Mouse (Mus musculus) heart, postnatal 36 days (tissue): ENCODE measurements around the gene Mmp9. TPM values are rescaled to one million over a fixed set of nuclear protein-coding genes. Genes with fewer than 3 reads are reported as not detected.

Source experiments
- DNase-seq, 2 experiments: peaks; one replicate each; pipeline ENCODE4 v3.0.0; 2021 to 2022
- intact Hi-C: fragments of 180-260 bp; cut with DNase I; formaldehyde crosslinking; loops from one replicate; pipeline ENCODE4 v1.15.1; 2025
- total RNA-seq, 2 experiments: library from RNA; stranded (reverse); gene quantifications; 2 replicates each; pipeline ENCODE4 v1.2.3; 2021

Gene Mmp9
- total RNA-seq: under 1 TPM; 0.87 to 0.97 TPM

DNA sequence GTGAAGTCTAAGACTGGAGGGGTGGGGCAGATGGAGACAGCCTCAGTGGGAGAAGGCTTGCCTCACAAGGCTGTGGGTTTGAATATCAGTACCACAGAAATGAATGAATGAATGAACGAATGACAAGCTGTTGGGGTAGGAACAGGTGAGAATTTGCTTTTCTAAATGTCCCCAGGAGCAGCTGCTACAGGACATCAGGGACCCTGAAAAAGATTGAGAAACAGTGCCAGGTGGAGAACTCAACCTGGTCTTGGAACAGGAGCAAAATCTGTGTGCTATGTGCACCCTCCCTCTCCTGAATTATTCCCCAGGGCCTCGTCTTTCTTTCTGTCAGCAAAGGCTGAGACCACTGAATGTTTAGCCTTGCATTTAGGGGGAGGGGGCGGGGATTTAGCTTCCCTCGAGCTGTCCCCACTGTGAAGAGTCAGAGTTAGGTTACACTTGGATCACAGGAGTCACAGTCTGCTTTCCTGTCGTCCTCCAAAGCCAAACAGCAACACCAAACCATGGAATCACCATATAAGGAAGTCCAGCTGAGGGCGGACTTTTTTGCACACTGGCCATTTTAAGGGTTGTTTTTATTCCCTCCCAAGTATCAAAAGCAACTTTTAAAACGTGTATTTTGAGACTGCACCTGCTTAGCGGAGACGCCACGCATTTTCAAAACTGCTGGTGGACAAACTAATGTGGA is at the start of gene Mmp9:
Mmp9 (plus strand) TSS at position 641 of the 691 bp plus-strand sequence.
- no peak for DNase-seq
- intact Hi-C loops: no loop called here

DNA sequence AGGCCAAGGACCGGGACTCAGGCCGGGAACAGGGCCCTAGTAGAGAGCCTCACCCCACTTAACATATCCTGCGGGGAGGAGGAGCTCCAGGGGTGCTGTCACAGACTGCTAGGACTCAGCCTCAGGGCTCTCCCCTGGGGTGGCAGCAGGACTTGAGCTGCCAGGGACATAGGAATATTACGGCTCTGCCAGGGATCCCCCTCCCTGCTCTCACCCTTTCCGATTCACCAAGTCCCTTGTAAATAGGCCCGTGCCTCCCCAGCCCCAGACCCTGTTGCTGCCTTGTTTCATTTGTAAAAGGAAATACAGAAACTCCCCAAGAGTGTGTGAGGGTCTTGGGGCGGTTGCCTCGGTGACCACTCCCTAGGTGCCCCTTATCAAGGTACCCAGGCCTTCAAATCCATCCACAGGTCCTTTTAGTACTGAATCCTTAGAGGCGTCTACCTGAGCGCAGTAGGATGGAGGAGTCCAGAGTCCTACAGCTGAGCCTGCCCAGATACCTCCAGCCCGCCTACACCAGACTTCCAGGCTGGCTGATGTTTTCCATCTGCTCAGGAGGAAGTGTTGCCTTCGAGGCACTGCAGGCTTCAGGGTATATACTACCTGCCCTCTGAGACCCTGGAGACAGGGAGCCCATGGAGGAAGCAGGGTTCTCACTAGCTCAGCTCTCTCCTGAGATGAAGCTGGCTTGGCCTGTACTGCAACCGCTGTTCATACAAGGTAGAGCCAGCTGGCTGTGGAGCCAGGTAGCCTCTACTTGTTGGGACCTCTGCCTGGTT is 49.3 kb upstream of the Mmp9 start:
- intact Hi-C loops: no loop called here
- no peak for DNase-seq

DNA sequence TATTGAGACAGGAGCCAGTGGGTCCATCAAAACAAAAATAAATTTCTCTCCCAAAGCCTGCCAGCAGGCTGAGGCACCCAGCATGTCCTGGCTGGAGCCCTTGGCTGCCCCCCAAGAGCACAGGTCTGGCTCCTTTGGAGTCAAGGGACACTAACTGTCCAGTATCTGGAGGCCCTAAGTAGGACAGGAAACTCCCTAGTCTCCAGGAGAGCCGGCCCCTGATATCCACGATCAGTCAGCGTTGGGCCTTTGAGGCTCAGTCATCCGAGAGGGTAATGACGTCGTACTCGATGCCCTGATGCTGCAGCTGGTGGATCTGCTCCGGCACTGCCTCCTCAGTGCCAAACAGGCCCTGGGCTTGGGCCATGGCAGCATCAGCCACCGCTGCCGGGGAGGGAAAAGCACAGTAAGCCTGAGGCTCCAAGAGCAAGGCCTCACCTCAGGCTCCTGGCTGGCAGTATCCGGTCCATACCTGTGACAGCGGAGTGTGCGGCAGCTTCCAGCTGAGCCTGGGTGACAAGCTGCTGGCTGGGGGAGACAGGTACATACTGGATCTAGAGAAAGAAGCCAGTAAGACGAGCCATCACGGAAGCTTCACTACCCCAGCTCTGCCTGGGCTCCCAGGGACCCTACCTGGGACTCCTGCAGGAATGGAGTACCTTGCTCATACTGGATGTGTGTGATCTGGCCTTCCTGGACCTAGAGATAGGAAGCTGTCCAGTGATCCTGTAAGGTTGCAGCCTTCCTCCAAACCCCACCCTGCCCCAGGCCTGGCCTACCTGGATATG is 48.5 kb upstream of the Mmp9 start:
- intact Hi-C loops: no loop called here
- DNase-seq: no peak

DNA sequence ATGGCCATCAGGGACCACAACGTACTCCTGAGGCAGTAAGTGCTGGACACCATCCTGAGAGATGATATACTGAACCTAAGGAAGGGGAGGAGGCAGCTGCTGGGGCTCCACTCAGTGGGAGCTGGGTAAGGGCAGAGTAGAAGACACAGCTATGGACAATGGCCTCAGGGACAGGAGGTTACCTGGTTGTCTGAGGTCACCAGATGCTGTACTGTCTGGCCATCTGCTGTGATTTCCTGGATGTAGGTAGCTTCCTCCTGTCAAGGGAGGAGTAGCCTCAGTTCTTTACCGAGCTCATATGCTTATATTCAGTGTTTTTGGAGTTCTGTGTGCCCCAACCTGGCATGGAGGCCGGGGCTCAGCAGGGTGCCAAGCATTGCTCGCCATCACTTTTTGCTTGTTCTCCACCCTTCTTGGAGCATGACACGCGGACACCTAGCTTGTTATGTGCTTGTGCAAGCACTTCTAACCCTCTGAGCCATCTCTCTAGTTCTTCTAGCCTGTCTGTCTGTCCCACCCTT is 47.8 kb upstream of the Mmp9 start:
- no peak for DNase-seq
- intact Hi-C loops: no loop called here

DNA sequence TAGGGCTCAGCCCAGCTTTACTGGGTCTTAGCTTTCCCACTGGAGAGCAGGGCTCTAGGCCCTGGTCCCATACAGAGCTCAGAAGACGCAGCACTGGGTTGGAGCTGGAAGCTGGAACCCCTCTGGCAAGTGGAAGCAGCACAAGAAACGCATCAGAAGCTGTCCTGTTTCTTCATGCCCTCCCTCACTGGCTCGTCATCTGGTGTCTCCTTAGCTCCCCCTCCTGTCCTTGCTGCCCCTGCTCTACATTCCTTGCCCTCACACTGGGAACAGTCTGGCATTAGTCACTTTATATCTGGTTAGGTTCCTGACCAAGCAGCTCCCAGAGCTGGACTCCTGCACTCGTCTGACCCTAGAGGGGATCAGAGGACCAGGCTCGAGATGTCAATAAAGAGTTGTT is 46.5 kb upstream of the Mmp9 start:
- DNase-seq: no peak

DNA sequence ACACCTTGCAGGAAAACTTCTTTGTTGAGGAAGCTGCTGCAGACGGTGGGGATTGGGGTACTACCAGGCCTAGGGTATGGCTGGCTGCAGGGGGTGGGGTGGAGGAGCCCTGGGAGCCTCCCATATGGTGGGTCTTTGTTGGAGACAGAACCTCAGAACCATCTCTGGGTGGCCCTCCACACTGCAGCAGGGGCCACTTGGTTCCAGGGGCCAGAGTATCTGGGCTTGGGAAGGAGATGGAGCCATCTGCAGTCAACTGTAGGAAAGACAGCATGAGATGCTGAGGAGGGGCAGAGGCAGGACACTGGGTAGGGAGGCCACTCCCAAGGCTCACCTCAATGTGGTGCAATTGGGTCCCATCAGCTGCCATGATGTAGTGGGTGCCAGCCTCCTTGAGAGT is 45.9 kb upstream of the Mmp9 start:
- intact Hi-C loops: loop anchor here (5.0 kb wide), 1 partner anchor 62 kb away; the partner anchor contains the start of genes Ctsa and Neurl2
- DNase-seq: no peak

More for the DNA sequence above, 46.5 kb upstream of the Mmp9 start:
- intact Hi-C loops: no loop called here

DNA sequence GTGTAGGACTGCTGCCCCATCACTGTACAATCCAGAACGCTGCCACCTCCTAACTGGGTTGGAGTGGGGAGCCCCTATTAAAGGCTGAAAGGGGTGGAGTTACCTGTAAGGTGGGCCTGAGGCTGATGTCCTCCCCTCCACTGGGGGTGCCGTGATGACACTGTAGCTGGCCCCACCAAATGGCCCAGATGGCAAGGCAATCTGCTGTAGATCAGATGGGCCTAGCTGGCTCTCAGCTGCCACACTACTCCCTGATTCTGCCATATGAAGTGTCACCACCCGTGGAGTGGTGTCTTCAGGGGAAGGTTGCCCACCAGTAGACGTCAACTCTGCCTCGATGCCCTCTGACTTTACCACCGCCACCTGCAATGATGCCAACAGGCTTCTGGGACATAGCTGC is 44.7 kb upstream of the Mmp9 start:
- intact Hi-C loops: loop anchor here (5.0 kb wide), 1 partner anchor 64 kb away; the partner anchor contains the start of genes Ctsa and Neurl2
- no peak for DNase-seq

DNA sequence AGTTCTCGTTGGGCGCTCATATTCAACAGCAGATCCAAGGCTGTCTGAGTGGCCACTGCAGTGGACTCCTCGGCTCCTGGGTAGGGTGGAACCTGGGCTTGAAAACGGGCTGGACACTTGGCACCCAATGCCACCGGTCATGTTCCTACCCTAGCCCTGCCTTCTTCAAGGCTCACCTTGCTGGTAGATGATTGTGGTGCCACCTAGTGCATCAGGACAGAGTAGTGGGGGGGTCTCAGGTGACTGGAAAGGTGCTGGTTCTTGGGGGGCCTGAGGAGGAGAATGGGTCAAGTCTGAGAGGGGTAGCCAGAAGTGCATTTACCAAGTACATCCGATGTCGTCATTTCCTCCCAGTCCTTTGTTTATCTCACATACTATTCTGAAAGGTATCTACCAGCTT is 42.6 kb upstream of the Mmp9 start:
- DNase-seq: no peak
- intact Hi-C loops: loop anchor here (5.0 kb wide), 1 partner anchor 66 kb away; the partner anchor contains the start of genes Ctsa and Neurl2

DNA sequence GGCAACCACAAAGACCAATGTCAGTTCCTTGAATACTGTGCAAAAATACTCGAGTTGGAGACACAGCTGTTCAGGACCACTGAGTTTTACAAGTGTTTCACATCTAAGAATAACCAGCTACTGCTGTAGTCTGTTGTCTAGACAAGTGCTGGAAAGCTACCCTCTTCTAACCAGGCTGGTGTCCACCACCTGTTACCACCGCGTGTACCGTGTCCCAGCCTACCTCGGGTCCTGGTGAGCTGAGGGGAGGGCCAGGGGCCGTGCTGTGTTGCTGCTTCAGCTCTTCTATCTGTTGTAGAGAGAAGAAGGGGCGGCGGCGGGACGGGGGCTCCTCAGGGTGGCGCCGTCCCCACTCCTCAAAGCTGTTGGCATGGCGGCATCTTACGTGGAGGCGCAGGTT is 41.5 kb upstream of the Mmp9 start:
- intact Hi-C loops: loop anchor here (5.0 kb wide), 1 partner anchor 67 kb away; the partner anchor contains the start of genes Ctsa and Neurl2

DNA sequence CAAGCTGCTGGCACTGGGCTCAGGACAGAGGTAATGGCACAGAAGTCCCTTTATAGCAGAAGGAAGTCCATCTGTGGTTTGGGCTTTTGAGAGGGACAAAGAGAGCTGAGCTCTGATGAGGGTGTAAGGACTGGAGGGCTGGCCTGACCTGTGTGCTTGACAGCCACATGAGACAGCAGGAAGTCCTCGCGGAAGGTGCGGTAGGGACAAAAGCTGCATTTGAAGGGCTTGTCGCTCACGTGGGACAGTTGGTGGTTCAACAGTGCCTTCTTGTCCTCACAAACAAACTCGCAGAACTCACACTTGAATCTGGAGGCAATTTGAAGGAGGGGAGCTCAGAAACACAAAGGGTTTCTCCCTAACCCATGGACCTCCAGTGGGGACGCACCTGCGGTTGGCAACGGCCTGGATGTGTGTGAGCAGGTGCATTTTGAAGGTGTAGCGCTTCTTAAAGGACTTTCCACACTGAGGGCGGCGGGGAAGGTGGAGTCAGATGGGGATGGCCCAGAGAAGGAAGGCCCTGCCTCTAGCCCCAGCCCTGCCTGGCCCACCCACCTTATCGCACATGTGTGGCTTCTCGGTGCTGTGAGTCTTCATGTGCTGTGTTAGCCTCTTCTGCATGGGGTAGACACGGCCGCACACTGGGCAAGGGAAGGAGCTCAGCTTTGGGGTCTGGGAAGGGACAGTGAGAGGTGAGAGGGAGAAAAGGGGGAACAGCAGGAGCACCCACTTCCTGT is 40.7 kb upstream of the Mmp9 start:
- intact Hi-C loops: loop anchor here (5.0 kb wide), 1 partner anchor 68 kb away; the partner anchor contains the start of genes Ctsa and Neurl2
- DNase-seq: no peak

More for the DNA sequence above, 41.5 kb upstream of the Mmp9 start:
- DNase-seq: no peak

DNA sequence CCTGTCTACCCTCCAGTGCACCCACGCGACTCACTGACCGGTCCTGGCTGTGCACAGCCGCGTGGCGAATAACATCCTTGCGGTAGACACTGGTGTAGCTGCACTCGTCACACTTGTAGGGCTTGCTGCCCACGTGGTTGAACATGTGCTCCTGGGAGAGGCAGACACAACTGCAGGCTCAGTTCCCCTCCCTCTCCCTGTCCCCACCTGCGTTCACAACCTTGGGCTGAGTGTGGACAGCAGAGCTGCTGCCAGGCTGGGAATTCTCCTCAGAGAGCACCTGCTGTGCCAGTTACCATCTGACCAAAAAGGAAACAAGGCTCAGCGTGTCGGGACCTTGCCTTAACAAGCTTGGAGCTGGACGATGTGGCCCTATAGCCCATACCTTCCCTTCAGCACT is 39.2 kb upstream of the Mmp9 start:
- intact Hi-C loops: no loop called here
- DNase-seq: no peak

DNA sequence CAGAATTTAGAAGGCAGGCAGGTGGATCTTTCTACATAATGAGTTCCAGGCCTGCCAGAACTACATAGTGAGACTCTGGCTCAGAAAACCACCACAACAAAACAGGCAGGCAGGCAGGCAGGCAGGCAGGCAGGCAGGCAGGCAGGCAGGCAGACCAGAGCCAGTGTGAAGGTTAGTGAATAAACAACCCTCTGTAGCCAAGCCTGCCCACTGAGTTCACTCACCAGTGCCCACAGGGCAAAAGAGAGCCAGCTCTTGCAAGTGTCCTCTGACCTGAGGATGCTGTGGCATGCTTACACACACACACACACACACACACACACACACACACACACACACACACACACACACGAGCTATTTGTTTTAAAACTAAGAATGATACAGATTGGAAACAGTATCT is 37.1 kb upstream of the Mmp9 start:
- intact Hi-C loops: no loop called here

DNA sequence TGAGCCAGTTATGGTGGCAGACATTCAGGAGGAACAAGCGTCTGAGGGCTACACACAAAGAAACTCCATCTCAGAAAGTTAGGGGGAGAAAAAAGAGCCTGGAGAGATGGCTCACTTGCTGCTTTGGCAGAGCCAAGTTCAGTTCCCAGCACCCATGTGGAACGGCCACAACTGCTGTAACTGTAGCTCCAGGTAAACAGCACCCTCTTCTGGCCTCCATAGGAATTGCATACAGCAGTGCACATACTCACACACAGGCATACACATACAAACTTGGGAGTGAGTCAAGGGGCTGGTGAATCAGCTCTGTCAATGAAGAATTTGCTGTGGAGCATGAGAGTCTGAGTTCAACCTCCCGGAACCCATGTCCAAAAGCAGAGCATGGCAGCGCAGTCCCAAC is 34.5 kb upstream of the Mmp9 start:
- no peak for DNase-seq
- intact Hi-C loops: no loop called here

More for the DNA sequence above, 37.1 kb upstream of the Mmp9 start:
- no peak for DNase-seq

DNA sequence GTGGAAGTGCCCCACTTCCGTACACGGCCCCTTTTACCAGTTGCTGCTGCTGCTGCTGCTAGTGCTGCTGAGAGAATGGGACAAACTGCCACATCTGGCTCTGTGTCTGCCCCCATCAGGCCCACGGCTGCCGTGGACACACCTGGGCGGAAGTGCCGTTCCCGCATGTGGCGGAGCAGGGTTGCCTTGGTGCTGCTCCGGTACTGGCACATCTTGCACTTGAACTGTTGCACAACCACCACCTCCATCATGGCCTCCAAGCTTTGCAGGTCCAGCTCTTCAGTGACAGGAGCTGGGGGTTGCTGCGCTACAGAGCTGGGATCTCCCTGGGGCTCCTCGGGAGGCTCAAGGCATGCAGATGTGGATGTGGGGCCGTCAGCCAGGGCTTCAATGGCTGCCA is 33.1 kb upstream of the Mmp9 start:
- intact Hi-C loops: no loop called here
- DNase-seq: no peak

DNA sequence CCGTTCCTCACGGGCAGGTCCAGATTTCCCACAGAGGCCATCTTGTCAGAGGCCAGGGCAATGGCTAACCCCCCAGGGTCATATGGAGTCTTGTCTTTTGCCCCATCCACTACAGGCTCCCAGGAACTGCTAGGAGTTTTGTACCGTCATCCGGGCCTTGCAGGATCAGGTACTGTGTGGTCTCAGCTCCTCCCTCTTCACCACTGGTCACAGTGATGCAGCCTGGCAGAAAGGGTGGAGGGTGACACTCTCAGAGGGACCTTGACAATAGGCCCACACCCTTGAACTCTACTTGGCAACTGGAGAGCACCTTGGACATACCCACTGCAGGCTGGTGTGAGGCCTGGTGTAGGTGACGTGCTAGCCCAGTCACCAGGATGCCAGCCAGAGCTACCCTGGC is 32.6 kb upstream of the Mmp9 start:
- intact Hi-C loops: no loop called here
- no peak for DNase-seq

DNA sequence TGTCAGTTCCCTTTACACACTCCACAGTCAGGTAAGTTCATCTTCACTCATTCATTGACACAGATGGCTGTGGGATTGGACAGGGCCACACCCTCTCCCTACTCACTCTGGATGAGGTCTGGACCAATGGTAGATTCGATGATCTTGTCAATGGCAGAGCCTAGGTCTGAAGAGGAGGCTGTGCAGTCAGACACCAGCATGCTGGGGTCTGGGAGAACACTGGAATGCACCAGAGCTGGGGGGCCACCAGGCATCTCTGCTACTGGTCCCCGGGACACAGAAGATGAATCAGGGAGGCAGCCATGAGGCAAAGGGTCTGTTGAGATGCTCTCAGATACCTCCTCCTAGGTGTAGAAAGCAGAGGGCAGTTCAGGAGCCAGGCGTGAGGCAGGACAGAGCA is 31.5 kb upstream of the Mmp9 start:
- intact Hi-C loops: no loop called here
- no peak for DNase-seq

DNA sequence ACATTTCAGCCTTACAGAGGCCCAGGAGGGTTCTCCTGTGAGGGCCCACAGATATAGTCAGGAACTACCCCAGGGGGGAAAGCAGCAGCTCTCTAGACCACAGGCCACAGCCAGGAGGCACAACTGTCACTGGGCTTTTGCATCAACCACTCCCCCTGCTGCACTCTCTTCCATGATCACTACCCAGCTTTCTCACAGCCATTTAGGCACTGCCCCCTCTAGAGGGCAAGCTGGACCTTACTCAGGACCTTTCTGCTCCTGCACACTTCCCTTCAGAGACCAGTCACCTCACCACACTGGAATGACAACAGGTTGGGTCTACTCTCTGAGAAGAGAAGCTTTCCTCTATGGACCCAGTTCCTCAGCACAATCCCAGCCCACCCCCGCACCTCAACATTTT is 31.0 kb upstream of the Mmp9 start:
- DNase-seq: peak in 1 of 2 experiments; percentile 32
- intact Hi-C loops: no loop called here

DNA sequence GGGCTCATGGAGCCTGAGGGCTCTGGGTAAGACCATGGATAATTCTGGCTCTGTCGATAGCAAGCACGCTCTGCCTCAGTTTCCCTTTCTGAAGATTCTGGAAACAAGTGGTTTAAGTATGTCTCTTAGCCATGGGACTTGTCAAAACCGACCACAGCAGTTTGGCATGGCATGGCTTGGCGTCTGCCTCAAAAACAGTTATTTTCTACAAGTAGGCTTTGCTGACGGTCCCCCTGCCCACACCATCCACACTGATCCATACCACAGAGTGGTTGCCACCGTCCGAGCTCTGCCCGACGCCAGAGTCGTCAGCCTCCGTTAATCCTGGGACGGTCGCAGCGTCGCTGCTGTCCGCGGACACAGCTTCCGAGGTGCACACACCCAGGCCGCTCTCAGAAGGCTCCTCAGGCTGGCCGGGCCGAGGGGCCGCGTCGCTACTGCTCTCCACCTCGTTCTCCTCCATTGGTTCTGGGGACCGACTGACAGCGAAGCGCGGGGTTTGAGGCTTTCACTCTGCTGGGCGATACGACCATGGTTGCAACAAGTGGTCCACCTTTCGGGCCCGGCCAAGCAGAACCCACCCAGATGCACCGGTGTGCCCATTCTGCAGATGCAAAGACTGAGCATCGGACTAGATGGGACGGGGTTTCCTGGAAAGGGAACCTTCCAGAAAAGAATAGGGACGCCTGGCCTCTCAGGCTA is 30.1 kb upstream of the Mmp9 start:
- DNase-seq: no peak
- intact Hi-C loops: loop anchor here (1.0 to 5.0 kb wide), 3 partner anchors 31 to 122 kb away; partner anchors contain the start of genes Ctsa, Ncoa5, Neurl2 and Pcif1
